Mouse (Mus musculus) gastrocnemius, adult 2 months (tissue): ENCODE results near the gene Usp29. TPM values are rescaled to one million over a fixed set of nuclear protein-coding genes. Genes with fewer than 3 reads are reported as not detected.
A peak's percentile ranks its signal among the peaks of the same experiment; 100 is the strongest.

Source experiments
- DNase-seq: peaks from one replicate; pipeline ENCODE4 v3.0.0; 2022
- H3K27ac ChIP-seq: fragments of 200-600 bp; 2 replicates; pipeline ENCODE4 v1.8.1; 2022; ENCODE audit warnings: mild to moderate bottlenecking
- H3K4me3 ChIP-seq: fragments of 200-600 bp; 2 replicates; pipeline ENCODE4 v1.8.1; 2022; ENCODE audit warnings: mild to moderate bottlenecking, moderate library complexity
- CTCF ChIP-seq: fragments of 200-600 bp; IDR thresholded peaks from 2 replicates; pipeline ENCODE4 v1.8.1; 2022; ENCODE audit warnings: antibody characterized with exemption, mild to moderate bottlenecking, moderate library complexity
- intact Hi-C: fragments of 180-260 bp; cut with DNase I; formaldehyde crosslinking; loops from one replicate; pipeline ENCODE4 v1.15.1; 2025
- total RNA-seq, 2 experiments: library from RNA; stranded (reverse); gene quantifications; 2 replicates each; pipeline ENCODE4 v1.2.3; 2021

Gene Usp29
- total RNA-seq, 2 experiments from 2014 or later: 0.05 to 0.14 TPM

DNA sequence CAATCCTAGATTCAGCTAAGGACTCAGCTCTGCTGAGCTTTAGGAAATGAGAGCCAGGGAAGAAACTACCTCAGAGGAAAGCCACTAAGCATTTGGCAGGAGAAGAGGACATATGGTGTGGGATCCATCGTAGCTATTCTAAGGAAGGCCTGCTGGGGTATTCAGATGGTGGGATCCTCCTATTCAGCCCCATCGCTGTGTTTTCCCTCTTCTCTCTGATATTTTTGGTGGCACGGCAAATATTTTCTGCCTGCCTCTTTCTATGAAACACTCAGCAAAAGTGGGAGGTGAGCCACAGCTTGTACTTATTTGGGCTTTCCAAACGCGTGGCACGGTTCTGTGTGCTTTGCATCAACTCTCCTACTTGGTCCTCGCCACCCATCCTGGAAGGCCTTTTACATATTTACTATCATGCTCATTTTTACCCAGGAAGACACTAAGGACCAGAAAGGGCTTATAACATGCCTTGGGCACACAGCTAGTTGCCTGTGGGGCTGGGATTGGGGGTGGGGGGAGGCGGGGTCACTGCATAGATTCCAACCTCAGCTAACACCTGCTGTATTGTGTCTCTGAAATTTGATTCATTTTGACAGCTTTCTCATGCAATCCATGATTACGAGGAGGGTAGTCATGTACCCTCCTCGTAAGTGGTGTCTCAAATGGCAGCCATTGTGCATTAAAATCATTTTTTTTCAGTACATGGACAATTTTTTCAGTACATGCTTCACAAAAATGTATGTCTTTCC lies 46.1 kb downstream of the Usp29 start:
- TF ChIP-seq CTCF: no peak
- Histone ChIP-seq H3K4me3 (no peak overlapping the region), H3K27ac (no peak overlapping the region)
- DNase-seq: no peak
- intact Hi-C loops: no loop called here

DNA sequence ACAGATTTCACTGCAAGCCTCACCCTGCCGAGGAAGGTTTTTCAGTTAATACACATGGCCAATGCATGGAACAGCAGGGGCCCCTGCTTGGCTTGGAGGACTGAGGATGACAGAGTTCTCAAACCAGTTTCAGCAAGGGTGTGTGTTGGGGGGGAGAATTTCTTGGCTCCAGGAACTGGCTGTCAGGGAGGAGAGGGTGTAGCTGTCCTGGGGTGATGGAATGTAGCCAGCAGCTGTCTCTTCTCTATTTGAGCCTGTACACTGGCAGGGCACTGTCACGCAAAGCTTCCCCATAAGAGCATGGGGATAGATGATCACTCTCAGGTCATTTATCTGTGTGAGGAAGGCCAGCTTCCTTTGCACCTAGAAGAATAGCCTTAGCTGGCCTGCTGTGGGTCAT lies 46.7 kb downstream of the Usp29 start:
- H3K4me3 ChIP-seq: no peak overlapping the region
- H3K27ac ChIP-seq: no peak overlapping the region
- intact Hi-C loops: no loop called here
- no peak for TF ChIP-seq CTCF
- DNase-seq: peak; percentile 37

DNA sequence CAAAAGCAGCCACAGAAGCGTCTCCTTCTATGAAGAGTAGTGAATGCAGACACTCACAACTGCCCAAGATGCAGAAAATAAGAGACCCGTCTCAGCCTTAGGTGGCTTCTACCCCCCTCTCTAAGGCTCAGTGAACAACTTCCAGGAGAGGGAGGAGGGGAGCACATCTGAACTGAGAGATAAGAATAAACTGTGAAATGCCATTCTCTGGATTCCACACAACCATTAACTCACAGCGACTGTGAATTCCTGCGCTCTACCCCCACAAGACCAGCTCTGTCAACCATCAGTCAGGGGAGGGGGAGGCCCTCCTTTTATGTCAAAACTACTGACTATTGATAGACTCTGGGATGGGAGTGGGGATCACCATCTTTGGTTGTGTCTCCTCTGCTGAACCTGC lies 47.3 kb downstream of the Usp29 start:
- Histone ChIP-seq H3K27ac (no peak overlapping the region), H3K4me3 (no peak overlapping the region)
- intact Hi-C loops: no loop called here
- no peak for TF ChIP-seq CTCF
- no peak for DNase-seq

DNA sequence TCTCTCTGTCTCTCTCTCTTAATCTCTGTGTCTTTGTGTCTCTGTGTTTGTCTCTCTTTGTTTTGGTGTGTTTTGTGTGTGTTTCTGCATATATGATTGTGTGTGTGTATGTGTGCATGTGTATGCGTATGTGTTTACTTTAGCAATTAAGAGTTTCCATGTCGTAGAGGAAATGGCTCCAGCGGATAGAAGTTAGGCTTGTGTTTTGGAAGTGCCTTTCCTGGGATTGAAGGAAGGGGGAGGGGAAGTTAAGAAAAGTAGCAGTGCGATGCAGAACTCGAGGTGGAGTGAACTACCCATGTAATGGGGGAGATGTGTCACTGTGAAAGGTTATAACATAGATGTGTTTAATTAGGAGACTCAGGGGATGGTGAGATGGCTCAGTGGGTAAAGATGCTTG lies 48.8 kb downstream of the Usp29 start:
- intact Hi-C loops: no loop called here
- H3K4me3 ChIP-seq: no peak overlapping the region
- DNase-seq: no peak
- H3K27ac ChIP-seq: no peak overlapping the region
- TF ChIP-seq CTCF: no peak

DNA sequence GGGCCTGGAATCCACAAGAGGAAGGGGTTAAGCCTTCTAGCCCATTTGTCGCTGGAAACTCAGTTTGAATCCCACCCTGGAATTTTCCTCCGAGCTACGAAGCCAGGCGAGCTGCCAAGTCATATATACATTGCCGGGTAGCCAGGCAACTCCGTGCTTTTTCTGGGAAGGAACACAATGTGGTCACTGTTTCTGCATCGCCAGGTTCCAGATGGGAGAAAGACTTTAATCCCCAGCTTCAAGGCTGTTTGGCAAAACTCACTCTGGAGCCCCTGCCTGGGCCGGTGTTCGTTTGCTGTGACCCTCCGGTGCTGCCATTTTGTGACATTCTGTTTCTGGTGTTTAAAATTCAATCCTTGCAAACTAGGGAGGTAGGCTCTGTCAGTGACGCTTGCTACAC lies 51.2 kb downstream of the Usp29 start:
- no peak for TF ChIP-seq CTCF
- Histone ChIP-seq H3K4me3 (no peak overlapping the region), H3K27ac (no peak overlapping the region)
- no peak for DNase-seq
- intact Hi-C loops: no loop called here

DNA sequence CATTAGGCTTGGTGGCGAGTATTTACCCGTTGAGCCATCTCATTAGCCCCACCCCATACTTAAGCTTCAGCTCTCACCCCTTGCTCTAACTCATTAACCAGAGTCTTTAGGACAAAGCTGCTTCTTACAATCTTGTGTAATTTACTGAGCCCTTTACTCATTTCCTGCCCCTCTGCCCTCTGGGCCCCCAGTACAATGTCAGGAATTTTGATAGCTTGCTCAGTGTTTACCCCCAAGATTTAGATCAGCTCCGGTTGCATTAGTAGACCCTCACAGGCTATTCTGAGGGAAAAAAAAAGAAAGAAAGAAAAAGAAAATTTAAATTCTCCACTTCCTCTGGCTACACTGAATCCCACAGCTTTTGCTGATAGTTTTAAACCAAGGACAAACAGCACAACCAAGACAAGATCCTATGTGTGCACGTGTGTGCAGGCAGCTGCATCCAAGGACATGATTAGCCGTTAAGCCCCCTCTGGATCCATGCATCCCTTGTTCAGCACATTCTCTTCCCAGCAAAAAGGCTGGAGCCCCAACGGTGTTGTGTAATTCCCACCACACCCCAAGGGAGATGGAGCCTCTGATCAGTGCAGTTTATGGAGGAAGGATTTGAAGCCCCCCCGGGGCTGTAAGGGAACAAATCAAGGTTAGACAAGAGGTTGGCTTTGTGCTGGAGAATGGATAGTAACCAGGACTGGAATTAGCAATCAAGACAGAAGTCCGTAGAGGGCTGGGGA lies 54.1 kb downstream of the Usp29 start:
- Histone ChIP-seq H3K27ac (no peak overlapping the region), H3K4me3 (no peak overlapping the region)
- no peak for TF ChIP-seq CTCF
- intact Hi-C loops: no loop called here
- no peak for DNase-seq

DNA sequence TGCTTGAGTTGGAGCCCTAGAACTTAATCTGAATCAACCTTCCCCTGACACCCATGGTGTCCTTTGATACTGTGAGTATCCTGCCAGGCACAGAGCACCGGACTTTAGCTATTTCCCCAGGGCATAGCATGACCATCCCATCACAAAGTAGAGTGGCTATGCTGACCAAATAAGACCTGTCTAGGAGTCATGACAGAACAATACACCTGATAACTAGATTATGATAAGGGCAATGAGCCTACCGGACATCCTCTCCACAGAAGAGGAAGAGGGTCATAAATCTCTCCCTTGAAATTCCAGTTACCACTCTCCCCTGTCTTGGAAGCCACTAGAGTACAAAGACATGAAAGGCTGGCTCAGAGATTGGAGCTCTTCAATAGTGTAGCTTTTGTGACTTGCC lies 56.6 kb downstream of the Usp29 start:
- Histone ChIP-seq H3K4me3 (no peak overlapping the region), H3K27ac (no peak overlapping the region)
- no peak for TF ChIP-seq CTCF
- intact Hi-C loops: no loop called here
- no peak for DNase-seq

DNA sequence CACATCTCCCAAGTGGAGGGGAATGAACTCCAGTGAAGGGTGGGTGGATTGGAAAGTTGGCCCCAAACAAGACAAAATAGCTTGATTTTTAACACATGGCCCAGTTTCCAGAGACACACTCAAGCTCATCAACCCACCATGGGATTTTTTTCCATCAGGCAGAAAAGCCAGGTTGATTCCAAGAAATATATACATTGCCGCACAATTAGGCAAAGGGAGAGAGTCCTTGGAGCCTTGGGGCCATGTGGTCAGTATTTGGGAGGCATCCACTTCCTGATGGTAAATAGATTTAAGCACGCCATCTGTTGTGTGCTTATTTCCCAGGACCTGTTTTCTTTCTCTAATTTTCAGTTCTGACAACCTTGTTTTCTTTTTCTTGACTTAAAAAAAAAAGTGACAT lies 57.7 kb downstream of the Usp29 start:
- Histone ChIP-seq H3K4me3 (no peak overlapping the region), H3K27ac (no peak overlapping the region)
- intact Hi-C loops: no loop called here
- TF ChIP-seq CTCF: no peak
- DNase-seq: no peak

DNA sequence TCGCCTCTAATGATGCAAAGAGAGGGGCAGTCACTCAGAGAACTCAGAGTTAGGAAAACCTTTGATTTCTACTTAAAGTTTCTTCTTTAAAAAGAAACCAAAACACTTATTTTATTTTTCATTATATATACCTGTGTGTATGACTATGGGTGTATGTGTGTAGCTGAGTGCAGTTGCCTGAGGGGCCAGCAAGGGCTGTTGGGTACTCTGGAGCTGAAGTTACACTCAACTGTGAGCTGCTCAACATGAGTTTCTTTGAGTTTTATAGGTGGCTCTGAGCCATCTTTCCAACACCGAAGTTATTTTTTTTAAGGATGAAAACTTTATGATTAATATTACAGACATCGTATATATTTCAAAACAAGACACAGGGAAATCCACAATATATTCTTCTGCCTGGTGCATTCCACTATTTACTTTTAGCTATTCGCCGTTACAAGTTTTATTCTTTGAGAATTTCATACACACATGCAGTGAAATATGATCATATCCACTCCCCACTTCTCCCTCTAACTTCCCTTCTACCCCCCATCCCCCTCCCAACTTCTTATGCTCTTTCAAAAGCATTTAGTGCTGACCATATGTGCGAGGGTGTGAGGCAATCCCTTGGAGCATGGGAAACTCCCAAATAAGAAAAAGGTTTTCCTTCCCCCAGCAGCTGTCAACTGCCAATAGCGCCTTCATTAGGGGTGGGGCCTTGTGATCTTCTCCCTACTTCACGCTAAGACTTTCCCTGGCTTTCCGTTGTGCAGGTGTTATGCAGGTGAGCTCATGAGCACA lies 61.1 kb downstream of the Usp29 start:
- no peak overlapping the region for H3K4me3 ChIP-seq
- intact Hi-C loops: no loop called here
- no peak for DNase-seq
- H3K27ac ChIP-seq: no peak overlapping the region
- no peak for TF ChIP-seq CTCF

DNA sequence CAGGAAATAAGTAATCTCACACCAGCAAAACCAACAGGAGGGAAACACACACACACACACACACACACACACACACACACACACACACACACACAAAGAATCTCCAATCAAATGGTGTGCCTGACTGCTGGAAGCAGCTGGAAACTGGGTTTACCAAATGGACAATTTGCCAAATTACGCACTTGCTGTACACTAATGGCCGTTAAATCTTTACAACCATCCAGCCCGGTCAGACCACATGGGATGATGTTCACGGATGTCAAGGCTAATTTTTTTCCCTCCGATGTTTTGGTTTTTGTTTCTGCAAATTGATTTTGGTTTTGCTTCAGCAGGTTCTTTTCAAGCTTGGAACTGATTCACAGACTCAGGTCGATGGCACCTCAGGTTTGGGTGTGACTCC lies 62.9 kb downstream of the Usp29 start:
- DNase-seq: no peak
- Histone ChIP-seq H3K27ac (no peak overlapping the region), H3K4me3 (no peak overlapping the region)
- intact Hi-C loops: no loop called here
- TF ChIP-seq CTCF: no peak

DNA sequence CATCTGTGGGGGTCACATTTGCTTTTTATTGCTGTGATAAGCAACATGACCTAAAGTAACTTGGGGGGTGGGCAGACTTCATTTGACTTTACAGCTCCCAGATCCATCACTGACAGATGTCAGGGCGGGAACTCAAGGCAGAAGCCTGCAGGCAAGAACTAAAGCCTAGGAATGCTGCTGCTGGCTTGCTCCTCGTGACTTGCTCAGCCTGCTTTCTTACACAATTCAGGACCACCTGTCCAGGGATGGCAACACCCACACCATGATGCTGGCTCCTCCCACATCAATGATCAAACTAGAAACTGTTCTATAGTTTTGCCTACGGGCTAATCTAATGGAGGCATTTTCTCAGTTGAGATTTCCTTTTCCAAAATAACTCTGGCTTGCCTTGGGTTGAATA lies 63.4 kb downstream of the Usp29 start:
- Histone ChIP-seq H3K4me3 (no peak overlapping the region), H3K27ac (no peak overlapping the region)
- intact Hi-C loops: no loop called here
- no peak for DNase-seq
- no peak for TF ChIP-seq CTCF

DNA sequence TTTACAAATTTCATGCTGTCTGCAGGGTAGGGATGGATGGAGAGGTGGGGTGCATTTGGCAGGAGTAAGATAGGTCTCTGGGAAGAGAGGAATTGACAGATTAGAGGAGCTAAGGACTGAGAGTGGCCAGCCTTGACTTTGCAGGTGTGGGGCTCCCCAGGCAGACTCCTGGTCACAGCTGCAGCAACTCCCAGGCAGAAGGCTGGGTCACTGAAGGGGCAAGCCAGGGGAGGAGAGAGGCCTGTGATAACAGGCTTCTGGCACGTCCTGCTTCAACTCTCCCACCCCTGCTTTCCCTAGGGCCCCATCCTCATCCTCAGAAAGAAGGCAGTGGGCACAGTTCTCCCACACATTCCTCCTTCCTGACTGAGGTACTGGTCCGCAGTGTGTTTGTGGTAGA lies 67.0 kb downstream of the Usp29 start:
- intact Hi-C loops: no loop called here
- no peak for DNase-seq
- no peak for TF ChIP-seq CTCF
- Histone ChIP-seq H3K4me3 (no peak overlapping the region), H3K27ac (no peak overlapping the region)

DNA sequence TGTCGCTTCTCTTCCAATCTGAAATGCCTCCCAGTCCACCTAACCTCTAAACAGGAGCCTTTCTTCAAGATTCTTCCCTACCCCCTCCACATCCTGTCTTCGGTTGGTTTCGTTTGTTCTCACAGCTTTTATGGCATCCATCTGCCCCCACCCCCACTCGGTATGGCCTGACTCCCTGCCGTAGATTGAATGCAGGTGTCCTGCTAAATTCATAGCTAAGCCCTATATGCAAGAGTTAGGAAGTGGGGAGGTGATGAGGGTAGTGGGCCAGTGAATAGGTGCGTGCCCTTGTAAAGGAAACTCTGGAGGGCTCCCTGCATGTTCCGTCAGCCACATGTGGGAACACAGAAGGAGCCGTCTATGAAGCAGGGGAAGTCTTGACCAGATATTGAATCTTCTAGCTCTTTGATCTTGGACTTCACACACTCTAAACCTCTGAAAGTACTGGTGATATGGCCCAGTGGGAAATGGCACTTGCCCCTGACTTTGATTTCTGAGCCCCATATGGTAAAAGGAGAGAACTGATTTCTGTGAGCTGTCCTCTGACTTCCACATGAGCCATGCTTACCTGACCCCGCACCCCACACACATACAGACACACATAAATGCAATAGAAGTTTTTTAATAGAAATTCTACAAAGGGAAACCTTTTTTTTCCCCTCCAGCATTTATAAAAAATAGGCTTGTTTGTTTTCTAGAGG lies 68.9 kb downstream of the Usp29 start:
- DNase-seq: no peak
- TF ChIP-seq CTCF: no peak
- H3K4me3 ChIP-seq: no peak overlapping the region
- intact Hi-C loops: no loop called here
- no peak overlapping the region for H3K27ac ChIP-seq
